Mouse (Mus musculus) spleen, adult 18-20 months (tissue): ENCODE measurements around the gene Vwa8.
"Not testable (repeated sequence)": the region's sequence is repeated elsewhere in the genome, so short reads cannot be mapped to it uniquely, and the experiment has no call there.

Experiments used
- DNase-seq, 2 experiments: peaks; one replicate each; pipeline ENCODE4 v3.0.0; 2022; ENCODE audit warnings: mixed read lengths in 2 of 2

The Vwa8 gene

DNA sequence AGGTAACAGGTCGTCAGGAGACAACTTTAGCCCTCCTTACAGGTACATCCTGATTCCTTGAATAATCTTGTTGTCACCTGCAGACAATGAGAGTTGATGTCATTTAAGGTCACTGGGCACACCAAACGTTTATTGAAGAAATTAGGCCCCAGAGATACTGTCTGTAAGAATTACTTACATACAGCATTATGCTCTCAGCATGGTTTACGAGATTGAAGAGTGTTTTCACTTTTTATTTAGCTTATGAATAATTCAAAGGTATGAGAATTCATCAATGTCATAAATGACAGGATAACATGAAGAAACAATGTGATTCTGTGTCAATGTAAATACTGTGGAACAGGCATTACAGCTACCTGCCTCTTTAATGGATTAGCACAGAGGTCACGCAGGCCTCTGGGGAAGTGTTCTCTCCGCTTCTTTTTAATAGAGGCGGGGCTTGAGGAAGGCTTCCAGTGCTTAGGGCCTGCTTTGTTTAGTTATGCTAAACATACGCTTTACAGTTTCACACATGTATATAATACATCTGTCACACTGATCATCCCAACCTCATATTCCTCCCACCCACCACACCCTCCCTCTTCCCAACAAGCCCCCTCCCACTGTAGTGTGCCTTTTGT is 37.2 kb downstream of the Vwa8 start:
- DNase-seq = no peak

DNA sequence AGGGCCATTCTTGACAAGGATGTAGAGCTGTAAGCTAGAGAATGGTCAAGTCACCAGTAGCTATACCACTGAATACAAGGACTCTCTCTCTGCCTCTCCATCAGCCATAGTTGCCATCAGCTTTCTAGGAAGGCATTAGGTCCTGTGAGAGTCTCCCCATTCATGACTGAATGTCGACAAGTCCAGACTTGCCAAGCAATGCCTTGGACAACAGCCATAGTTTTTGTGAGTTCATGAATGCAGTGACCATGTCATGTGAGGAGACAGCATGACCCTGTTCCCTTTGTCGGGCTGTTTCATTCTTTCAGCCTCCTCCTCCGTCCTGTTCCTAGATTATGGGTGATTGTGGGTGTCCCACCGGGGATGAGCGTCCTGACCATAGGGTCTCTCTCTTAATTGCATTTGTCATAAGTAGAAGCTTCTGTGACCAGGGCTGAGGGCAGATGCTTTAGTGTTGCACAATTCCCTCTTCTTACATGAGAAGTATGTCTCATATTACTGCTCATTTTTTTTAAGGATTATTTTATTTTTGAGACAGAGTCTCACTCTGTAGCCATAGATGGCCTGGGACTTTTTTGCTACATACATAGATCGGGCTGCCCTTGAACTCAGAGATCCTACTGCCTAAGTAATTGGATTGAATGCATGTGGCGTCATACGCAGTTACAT is 37.8 kb downstream of the Vwa8 start:
- no peak for DNase-seq

DNA sequence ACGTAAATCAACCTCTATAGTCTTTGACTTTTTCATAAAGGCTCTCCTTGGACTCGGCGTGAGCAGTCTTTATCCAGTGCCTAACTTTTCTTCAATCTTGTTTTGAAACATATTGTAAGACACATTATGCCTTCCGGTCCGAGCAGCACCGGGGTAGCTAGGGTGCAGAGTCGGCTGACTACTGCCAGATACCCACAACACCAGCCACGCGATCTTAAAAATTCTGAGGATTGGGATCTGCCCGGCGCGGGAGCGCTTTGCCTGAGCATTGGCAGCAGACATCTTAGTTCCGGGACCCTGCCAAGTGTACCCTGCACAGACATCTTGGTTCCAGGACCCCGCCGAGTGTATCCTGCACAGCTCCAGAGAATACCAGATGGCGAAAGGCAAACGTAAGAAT is 38.6 kb downstream of the Vwa8 start:
- DNase-seq = not testable (repeated sequence)

DNA sequence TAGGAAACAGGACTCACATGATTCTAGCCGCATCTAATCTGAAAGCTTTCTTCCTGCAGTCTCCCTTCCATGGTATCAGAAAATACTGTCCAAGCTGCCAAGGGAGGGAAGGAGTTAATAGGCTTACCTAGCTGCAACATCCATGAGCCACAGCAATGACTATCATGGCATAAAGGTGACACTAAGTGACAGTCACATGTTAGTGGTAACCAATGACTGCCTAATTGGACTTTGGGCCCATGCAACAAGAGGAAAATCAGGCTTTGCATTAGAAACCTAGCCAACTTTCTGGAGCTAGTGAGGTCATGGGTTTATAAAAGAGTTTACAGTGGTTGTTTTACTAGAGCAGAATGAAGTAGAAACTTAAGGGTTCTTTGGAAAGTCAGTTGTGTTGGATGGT is 46.6 kb downstream of the Vwa8 start:
- DNase-seq = no peak

DNA sequence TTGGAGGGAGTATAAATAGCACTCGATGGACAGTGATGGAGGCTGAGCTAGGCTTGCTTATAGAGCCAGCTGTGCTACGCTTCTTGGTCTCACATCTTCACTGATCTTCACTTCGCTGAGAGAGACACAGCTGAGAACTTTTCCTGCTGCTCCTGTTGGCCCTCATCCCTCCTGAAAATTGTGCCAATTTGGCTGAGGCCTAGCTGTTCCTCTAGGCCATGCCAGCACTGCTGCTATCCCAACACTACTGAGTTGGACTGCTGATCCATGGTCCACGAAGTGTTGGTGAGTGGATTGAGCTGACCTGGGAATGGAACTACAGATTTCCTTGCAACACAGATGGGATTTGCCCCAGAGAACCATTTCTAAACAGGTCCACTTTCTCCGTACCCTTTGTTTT is 47.4 kb downstream of the Vwa8 start:
- no peak for DNase-seq

DNA sequence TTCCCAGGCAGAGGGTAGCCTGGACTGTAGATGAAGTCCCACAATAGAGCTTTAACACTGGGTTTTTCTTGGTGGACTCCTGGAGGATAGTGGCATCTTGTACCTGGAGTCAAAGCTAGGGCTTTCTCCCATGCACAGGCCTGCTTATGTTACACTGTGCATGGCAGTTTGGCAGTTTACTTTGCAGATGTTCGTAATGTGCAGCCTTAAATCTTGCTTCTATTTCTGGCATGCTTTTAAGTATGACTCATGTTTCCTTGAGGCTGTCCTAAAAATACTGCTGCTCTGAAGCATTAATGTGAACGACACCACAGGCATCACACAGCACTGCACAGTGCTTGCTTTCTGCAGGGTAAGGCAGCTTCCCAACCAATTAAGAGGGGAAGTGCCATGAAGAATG is 51.9 kb downstream of the Vwa8 start:
- no peak for DNase-seq

DNA sequence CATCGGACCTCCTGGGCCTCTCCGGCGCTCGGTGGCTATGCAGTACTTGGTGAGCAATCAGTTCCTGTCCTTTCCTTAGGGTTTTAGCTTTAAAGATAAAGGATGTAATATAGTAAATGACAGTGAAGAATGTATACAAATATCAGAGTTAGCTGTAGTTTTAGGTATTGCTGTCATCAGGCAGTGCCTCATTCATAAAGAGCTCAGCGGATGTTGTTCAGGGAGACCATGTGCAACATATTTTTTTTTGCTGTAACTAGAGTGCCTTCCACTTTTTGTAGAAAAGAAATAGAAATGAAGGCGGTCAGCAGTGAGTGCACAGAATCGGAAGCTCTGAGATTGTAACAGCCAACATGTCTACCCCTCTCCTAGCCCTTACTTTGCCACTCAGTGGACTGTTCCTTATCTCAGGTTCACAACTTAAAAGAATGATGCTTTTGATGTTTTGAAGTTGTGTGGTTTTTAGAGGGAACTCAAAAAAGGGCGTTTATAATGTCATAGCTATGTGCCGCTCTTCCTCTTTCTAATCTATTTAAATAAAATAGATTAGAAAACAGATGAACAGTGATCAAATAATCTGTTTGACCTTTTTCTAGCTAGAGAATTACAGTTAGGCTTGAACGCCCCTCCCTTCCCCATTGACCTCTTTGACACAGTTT is 59.5 kb downstream of the Vwa8 start:
- DNase-seq = no peak

DNA sequence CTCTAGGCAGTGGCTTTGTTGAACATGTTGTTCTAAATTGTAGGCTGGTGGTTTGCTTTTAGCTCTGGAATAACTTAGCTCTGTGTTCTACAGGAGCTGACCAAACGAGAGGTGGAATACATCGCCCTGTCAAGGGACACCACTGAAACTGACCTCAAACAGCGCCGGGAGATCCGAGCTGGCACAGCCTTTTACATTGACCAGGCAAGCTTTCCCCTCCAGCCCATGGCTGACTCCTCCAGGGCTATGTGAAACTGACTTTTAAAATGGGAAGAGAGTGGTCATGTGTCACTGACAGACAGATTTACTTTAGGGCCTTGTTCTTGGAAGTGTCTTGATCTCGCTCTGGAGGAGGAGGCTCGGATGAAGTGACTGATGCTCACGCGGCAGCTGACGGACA is 63.2 kb downstream of the Vwa8 start:
- DNase-seq = no peak

DNA sequence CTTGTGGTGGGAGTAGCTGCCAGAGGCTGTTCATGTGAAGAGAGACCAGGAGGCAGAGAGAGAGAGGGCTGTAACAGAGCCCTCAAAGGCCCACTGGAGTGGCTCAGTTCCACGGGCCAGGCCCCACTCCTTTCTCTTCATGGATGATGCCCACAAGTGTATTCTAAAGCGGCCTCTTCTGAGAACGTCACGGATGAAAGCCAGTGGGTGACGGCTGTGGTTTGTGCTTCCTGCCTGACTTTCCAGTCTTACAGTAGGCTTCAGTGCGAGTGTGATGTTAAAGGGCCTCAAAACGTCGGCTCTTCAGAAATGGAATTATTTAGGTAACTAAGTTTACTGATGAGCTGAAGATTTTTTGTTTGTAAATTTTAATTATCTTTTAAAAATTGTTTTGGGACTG is 65.3 kb downstream of the Vwa8 start:
- peak; percentile 47 to 53 for DNase-seq

DNA sequence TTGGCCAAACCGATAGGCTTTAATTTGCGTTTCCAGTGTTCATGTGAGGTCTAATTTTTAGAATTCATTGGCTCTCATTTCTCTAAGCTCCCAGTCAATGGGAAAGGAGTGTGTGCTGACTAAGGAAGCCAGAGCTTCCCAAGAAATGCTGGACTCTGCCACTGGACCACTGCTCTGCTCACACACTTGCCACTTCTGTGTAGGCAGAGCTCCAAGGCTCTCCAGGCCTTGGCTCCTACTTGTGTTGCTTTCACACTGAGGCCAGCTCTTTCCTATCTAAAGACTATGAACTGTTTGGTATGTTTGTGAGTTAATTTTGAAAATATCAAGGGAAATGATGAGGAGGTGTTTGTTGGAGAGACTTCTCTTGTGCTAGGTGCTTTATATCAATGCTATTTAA is 67.8 kb downstream of the Vwa8 start:
- no peak for DNase-seq

DNA sequence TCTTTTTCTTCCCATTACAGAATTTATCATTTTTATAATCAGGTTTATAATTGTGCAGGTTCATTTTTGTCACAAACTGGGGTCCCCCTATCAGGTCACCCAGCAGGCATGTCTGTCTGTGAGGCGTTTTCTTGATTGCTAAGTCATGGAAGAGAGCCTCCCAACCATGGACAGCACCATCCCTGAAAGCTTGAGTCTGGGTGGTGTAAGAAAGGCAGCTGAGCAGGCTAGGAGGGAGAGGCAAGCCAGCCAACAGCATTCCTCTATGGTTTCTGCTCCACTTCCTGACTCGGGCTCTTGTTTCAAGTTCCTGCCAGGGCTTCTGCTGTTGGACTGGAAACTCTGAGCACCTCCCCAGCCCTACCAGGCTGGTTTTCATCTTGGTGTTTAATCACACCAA is 72.4 kb downstream of the Vwa8 start:
- DNase-seq = no peak

DNA sequence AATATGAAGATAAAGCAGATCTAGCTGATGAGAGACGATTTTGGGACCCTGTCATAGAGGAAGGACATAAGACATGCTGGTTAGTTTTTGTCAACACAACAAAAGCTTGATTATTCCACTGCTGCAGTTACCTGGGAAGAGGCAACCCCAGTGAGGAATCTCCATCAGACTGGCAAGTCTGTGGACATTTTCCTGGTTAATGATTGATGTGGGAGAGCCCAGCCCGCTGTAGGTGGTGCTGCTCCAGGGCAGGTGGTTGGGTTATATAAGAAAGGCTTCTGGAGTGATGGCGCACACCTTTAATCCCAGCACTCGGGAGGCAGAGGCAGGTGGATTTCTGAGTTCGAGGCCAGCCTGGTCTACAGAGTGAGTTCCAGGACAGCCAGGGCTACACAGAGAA is 74.8 kb downstream of the Vwa8 start:
- no peak for DNase-seq

DNA sequence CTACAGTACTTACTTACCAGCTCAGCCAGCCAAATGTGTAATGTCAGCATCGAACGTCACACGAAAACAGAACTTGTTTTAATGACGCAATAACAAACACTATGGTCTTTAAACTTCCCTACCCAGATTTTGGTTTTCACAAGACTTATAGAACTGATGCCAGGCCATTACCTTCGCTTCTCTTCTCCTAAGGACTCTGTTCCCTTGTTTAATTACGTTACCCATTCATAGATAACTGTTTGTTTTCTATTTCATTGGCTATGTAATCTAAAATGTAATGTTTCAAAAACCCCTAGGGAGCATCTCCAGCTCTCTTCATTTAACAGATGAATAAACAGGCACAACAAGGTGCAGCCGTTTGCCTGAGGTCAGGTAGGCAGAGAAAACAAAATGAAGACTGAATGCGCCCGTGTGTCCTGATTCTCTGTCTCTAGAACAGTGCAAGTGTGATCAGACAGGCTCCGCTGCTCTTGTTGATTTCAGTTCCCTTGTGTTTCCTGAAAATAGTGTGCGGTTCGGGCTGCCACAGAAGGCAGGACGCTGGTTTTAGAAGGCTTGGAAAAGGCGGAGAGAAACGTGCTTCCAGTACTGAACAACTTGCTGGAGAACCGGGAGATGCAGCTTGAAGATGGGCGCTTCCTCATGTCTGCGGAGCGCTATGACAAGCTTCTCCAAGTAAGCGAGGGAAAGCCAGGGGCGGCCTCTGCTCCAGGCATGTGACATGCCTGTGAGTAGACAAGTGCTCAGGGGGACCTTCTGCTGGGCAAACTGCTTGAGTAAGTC is 76.1 kb downstream of the Vwa8 start:
- DNase-seq = no peak

DNA sequence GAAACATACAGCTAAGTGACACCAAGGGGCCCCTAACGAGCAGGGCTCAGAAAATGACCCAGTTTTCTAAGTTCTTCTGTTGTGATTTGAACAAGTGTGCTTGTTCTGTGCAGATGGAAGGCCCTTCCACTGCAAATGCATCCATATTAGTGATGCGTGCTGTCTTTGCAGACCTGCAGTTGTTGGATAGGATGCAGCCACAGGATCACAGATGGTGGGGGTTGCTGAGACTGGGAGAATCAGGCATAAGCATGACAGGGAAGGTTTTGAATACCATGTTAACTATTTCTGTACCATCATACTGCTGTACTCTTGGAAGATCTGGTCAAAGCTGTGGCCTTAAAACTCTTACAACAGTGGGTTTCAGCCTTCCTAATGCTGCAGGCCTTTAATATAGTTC is 83.2 kb downstream of the Vwa8 start:
- DNase-seq = no peak

DNA sequence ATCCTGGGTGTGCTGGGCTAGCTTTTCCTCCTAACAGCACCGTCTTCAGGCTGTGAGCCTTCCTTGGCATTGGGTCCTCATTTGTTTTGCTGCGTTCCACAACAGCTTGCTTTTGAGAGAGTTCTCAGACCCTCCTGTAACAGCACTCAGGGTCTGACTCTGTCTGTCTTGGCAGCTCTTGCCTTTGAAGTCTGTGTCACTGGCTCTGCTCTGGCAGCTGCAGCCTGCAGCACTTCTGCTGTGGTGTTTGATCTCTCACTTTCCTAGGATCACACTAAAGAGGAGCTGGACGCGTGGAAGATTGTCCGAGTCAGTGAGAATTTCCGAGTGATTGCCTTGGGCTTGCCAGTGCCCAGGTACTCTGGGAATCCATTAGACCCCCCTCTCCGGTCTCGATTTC is 84.5 kb downstream of the Vwa8 start:
- DNase-seq = no peak

DNA sequence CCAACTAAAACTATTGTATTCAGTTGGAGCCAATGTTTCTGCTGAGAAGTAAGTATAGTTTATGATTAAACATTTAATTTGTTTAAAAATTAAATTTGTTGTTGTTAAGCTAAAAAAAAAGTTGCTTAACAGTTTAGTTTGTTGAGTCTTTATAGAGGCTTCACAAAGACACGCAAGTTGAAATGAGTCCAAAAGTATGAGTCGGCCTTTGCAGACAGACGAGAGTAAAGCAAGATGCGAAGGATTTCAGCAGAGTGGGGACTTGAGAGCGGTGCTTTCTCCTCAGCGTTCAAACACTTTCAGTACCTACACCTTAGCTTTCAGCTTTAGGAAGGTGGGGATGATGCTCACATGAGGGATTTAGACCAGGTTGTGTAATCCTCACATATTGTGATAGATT is 85.7 kb downstream of the Vwa8 start:
- no peak for DNase-seq

DNA sequence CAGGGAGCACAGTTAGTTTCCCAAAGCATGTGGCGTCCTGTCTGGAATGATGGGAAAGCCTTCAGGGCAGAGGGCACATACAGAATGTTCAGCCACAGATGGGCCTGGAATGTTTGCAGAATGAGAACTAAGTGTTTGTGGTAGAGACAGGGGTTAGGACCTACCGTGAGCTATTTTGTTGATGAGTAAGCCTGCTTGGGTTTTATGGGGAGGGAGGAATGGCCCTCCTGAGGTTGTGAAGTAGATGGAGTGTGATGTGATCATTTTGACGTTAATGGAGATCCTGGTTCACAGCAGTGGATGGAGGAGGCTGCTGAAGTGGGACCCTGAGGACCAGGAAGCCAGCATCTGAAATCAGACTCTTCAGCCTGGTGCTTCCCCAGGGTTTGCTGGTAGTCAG is 86.9 kb downstream of the Vwa8 start:
- no peak for DNase-seq

DNA sequence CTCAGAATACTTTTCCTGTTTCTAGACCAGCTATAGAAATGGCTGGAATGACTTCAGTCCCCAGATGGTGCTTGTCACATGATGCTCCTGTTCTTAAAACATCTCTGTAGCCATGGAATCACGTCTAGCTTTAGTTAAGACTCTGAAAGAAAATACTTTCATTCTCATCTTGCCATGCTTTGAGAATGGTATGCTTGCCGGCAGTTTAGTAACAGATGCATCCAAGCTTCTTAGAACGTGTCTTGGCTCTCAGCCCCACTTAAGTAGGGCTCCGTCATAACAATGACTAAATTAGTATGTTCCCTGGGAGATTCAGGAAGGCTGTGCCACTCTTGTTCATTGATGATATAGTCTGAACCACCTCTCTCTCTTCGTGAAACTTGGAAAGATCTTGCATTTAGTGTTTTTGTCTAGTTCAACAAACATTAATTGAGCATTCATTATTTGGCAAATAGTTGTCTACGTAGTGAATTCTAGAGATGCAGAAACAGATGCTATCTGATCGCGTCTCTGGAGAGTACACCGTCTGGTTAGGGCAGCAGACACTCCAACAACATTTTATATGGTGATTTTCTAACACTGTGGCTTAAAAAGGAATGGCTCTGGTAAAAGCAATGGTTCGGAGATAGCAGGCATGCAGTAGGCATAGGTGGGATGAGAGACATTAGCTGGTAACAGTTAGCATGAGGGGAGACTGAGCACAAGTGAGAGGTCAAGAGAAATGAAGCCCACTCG is 93.1 kb downstream of the Vwa8 start:
- no peak for DNase-seq

DNA sequence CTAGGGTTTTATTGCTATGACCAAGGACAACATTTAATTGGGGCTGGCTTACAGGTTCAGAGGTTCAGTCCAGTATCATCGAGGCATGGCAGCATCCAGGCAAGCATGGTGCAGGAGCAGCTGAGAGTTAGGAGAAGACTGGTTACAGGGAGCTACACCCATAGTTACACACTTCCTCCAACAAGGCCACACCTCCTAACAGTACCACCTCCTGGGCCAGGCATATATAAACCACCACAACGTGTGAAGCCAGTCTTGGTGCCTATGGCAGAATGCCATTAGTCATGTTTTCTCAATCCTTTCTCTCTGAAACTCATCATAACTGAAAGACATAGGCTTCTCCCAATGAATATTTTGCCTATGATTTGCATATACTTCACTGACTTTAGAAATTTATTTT is 106.9 kb downstream of the Vwa8 start:
- DNase-seq = no peak

DNA sequence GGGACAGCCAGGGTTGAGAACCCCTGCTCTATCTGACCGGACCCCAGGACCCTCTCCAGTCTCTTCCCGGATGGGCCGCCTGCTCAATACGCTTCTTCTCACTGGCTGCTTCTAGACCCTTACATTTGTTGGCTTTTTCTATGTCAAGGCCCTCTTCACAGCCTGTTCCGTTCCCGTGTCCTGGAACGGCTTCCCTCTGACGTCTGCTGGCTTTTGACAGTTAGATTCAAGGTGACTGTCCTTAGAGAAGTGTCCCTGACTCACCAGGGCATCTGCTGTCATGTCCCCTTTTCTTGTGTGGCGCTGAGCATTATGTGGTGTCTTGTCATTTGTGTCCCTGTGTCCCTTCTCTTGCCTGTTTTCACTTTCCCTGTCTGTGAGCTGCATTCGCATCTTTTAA is 121.8 kb downstream of the Vwa8 start:
- DNase-seq = no peak

DNA sequence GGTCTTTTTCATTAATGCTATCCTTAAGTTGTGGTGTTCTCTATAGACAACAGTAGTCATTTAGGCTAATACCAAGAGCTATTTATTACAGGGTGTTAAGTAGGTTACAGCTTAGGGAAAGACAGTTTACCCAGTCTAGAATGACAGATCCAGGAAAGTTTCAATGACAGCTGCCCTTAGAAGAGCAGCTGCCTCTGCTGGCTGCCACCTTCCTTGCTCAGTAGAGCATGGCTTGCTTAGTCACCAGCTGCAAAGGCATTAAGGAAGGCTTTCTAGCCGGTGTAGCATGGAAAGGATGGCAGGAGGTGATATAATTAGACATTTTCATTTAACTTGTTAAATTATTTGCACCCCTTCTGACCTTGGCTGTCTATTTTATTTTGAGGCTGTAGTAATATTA is 123.6 kb downstream of the Vwa8 start:
- no peak for DNase-seq

DNA sequence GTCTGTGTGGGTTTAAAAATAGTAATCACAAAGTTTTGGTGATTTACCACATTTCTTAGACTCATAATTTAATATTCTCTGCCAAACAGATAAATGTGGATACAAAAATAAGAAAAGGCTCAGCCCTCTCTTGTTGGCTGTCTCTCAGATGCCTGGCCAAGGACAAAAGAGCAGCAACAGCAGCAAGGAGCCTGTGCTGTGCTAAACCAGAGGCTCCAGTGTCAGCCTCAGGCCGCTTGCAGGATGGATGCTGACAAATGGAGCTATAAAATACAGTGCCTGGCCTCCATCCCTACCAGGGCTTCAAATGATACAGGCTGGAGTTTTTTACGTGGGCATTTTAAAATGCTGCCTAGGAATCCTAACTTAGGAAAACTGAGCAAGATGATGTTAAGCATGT is 134.3 kb downstream of the Vwa8 start:
- no peak for DNase-seq

DNA sequence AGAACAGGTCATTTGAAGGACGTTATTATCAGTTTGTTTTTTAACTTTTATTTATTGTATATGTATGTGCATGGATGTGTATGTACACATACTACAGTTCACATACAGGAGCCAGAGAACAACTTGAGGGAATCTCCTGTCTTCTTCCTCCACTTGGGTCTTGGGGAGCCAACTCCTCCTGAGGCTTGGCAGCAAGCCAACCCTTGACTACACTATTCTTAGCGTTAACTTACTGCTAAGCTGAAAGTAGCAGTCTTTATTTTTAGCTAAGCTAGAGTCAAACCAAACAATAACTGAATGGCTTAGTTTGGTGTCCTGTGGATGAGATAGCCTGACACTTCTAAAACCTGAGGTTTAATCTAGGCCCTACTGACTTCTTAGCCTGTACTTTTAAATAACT is 135.4 kb downstream of the Vwa8 start:
- DNase-seq = no peak
